Mouse (Mus musculus) limb, embryonic 11.5 days (tissue): ENCODE data around the gene Wdr63. TPM values are rescaled to one million over a fixed set of nuclear protein-coding genes. Genes with fewer than 3 reads are reported as not detected.

Experiments used
- ATAC-seq: fragments of 200-750 bp; cut with Nextera tagmentation; 2 replicates; pipeline ENCODE4 v1.8.0; 2017; ENCODE audit warnings: low read depth; ENCODE audit not compliant: insufficient number of reproducible peaks, low FRiP score, low TSS enrichment
- DNase-seq: peaks from one replicate; pipeline ENCODE4 v3.0.0-alpha.2; 2015; ENCODE audit warnings: low spot score
- H3K27ac ChIP-seq: fragments of 300-500 bp; sonication (generic); replicated peaks from 2 replicates; pipeline ENCODE4 v1.5.1; 2014; ENCODE audit warnings: low read depth, mild to moderate bottlenecking, low read length
- H3K27me3 ChIP-seq: fragments of 300-500 bp; sonication (generic); 2 replicates; pipeline ENCODE4 v1.6.1; 2014; ENCODE audit warnings: mild to moderate bottlenecking, low read length, mixed read lengths; ENCODE audit not compliant: control insufficient read depth, insufficient read depth
- H3K36me3 ChIP-seq: fragments of 300-500 bp; sonication (generic); 2 replicates; pipeline ENCODE4 v1.6.1; 2014; ENCODE audit warnings: mild to moderate bottlenecking, low read length, moderate library complexity, mixed read lengths; ENCODE audit not compliant: control insufficient read depth, insufficient read depth
- H3K4me1 ChIP-seq: fragments of 300-500 bp; sonication (generic); 2 replicates; pipeline ENCODE4 v1.6.1; 2014; ENCODE audit warnings: low read length, mixed read lengths; ENCODE audit not compliant: control insufficient read depth, insufficient read depth
- H3K4me2 ChIP-seq: fragments of 300-500 bp; sonication (generic); 2 replicates; pipeline ENCODE4 v1.6.1; 2014; ENCODE audit warnings: low read depth, mild to moderate bottlenecking, moderate library complexity; ENCODE audit not compliant: severe bottlenecking
- H3K4me3 ChIP-seq: fragments of 300-500 bp; sonication (generic); 2 replicates; pipeline ENCODE4 v1.5.1; 2014; ENCODE audit warnings: low read depth, low read length
- H3K9ac ChIP-seq: fragments of 300-500 bp; sonication (generic); 2 replicates; pipeline ENCODE4 v1.6.1; 2014; ENCODE audit warnings: mild to moderate bottlenecking, low read length
- H3K9me3 ChIP-seq: fragments of 300-500 bp; sonication (generic); 2 replicates; pipeline ENCODE4 v1.6.1; 2016; ENCODE audit warnings: low read length; ENCODE audit not compliant: control insufficient read depth
- WGBS: fragments of 180-500 bp; shearing (Covaris S2); extraction: QIAGEN DNeasy Blood & Tissue Kit; methylation state at CpG from one replicate; pipeline ENCODE4 v1.1.7; 2014; 5-methylcytosine and 5-hydroxymethylcytosine counted together
- polyA plus RNA-seq: library from polyadenylated mRNA; unstranded; fragments of >200 nt; fragmentation: Nextera tagmentation; extraction: Ambion mirVana; gene quantifications from 2 replicates; pipeline ENCODE4 v1.2.1, GENCODE M21; 2014

Wdr63 gene
- polyA plus RNA-seq, 1 experiment from 2014 or later = not detected

- Histone ChIP-seq H3K9ac (no peak overlapping the region), H3K4me2 (no peak overlapping the region), H3K27me3 (no peaks in the 10 kb centered on the region), H3K4me3 (no peak overlapping the region), H3K9me3 (no peaks in the 10 kb centered on the region), H3K4me1 (no peaks in the 10 kb centered on the region), H3K27ac (no peak overlapping the region), H3K36me3 (no peaks in the 10 kb centered on the region; the same call in 1 of the 2 replicates)
- 93% methylated on average over 2 of the region's 2 CpGs for WGBS
- DNase-seq = no peak
- ATAC-seq = no peak
Observed at GRCm38 (mm10) chr3:146135417-146135816, 27.5 kb upstream of the Wdr63 start.

- 54% methylated on average over 9 of the region's 9 CpGs for WGBS
- DNase-seq (no peak), ATAC-seq (no peak)
- H3K4me3 ChIP-seq = no peak overlapping the region
- H3K36me3 ChIP-seq = no peaks in the 10 kb centered on the region; the same call in 1 of the 2 replicates
- H3K27me3 ChIP-seq = no peaks in the 10 kb centered on the region
- H3K4me2 ChIP-seq = no peak overlapping the region
- no peak overlapping the region for H3K27ac ChIP-seq
- H3K4me1 ChIP-seq = no peaks in the 10 kb centered on the region
- H3K9ac ChIP-seq = no peak overlapping the region
- no peaks in the 10 kb centered on the region for H3K9me3 ChIP-seq
Observed at GRCm38 (mm10) chr3:146134834-146135233, 26.9 kb upstream of the Wdr63 start.

GRCm38 (mm10) chr3:146127205-146127604, 19.3 kb upstream of the Wdr63 start:
- Histone ChIP-seq H3K4me2 (no peak overlapping the region), H3K9me3 (no peaks in the 10 kb centered on the region), H3K4me1 (no peaks in the 10 kb centered on the region), H3K9ac (no peak overlapping the region), H3K27ac (no peak overlapping the region), H3K4me3 (no peak overlapping the region), H3K27me3 (no peaks in the 10 kb centered on the region), H3K36me3 (no peaks in the 10 kb centered on the region; the same call in 1 of the 2 replicates)
- DNase-seq = no peak
- 56% methylated on average over 6 of the region's 6 CpGs for WGBS
- ATAC-seq = no peak

GRCm38 (mm10) chr3:146123464-146123825, 15.5 kb upstream of the Wdr63 start:
- Histone ChIP-seq H3K27ac (no peak overlapping the region), H3K9me3 (no peaks in the 10 kb centered on the region), H3K4me3 (no peak overlapping the region), H3K4me1 (no peaks in the 10 kb centered on the region), H3K4me2 (no peak overlapping the region), H3K27me3 (no peaks in the 10 kb centered on the region), H3K9ac (no peak overlapping the region), H3K36me3 (no peaks in the 10 kb centered on the region)
- ATAC-seq (no peak), DNase-seq (no peak)
- 82% methylated on average over 9 of the region's 9 CpGs for WGBS

GRCm38 (mm10) chr3:146122807-146123463, 15.0 kb upstream of the Wdr63 start:
- ATAC-seq = no peak
- 71% methylated on average over 8 of the region's 8 CpGs for WGBS
- no peak overlapping the region for H3K27ac ChIP-seq

GRCm38 (mm10) chr3:146122125-146122420, 14.1 kb upstream of the Wdr63 start:
- Histone ChIP-seq H3K9me3 (no peaks in the 10 kb centered on the region), H3K36me3 (no peaks in the 10 kb centered on the region), H3K4me1 (no peaks in the 10 kb centered on the region), H3K4me3 (no peak overlapping the region), H3K27ac (no peak overlapping the region), H3K4me2 (no peak overlapping the region), H3K9ac (no peak overlapping the region), H3K27me3 (peaks cover 12% of the 10 kb centered on the region)
- DNase-seq = no peak
- no peak for ATAC-seq
- 42% methylated on average over 3 of the region's 3 CpGs for WGBS

More at GRCm38 (mm10) chr3:146122807-146123463, 15.0 kb upstream of the Wdr63 start:
- Histone ChIP-seq H3K36me3 (no peaks in the 10 kb centered on the region), H3K4me2 (no peak overlapping the region), H3K9me3 (no peaks in the 10 kb centered on the region), H3K9ac (no peak overlapping the region), H3K27me3 (peaks cover 4% of the 10 kb centered on the region; the same call in 1 of the 2 replicates), H3K4me1 (no peaks in the 10 kb centered on the region), H3K4me3 (no peak overlapping the region)
- DNase-seq = no peak

- Histone ChIP-seq H3K27me3 (peaks cover 18% of the 10 kb centered on the region), H3K4me3 (peak overlapping the region; percentile 14; the same call in 1 of the 2 replicates), H3K27ac (no peak overlapping the region; the same call in 1 of the 2 replicates), H3K36me3 (no peaks in the 10 kb centered on the region), H3K4me2 (peak overlapping the region; percentile 27), H3K4me1 (no peaks in the 10 kb centered on the region), H3K9ac (peak overlapping the region; percentile 12), H3K9me3 (no peaks in the 10 kb centered on the region)
- no peak for ATAC-seq
- WGBS = 8% methylated on average over 25 of the region's 25 CpGs
- DNase-seq = peak; percentile 69
Observed at GRCm38 (mm10) chr3:146121310-146122124, 13.6 kb upstream of the Wdr63 start.

- Histone ChIP-seq H3K4me2 (no peak overlapping the region), H3K9me3 (no peaks in the 10 kb centered on the region), H3K4me1 (no peaks in the 10 kb centered on the region), H3K9ac (no peak overlapping the region), H3K27me3 (peaks cover 19% of the 10 kb centered on the region), H3K36me3 (no peaks in the 10 kb centered on the region), H3K27ac (no peak overlapping the region), H3K4me3 (no peak overlapping the region)
- 62% methylated on average over 9 of the region's 9 CpGs for WGBS
- ATAC-seq (no peak), DNase-seq (no peak)
Observed at GRCm38 (mm10) chr3:146117997-146118457, 10.1 kb upstream of the Wdr63 start.
